Mouse (Mus musculus) olfactory bulb, adult 2 months (tissue): ENCODE measurements around the gene Ryr1. TPM values are rescaled to one million over a fixed set of nuclear protein-coding genes. Genes with fewer than 3 reads are reported as not detected.

ENCODE experiments used
- H3K27ac ChIP-seq: fragments of 200-500 bp; 2 replicates; pipeline ENCODE4 v1.5.1; 2012; ENCODE audit warnings: low read depth, low read length; ENCODE audit not compliant: insufficient read depth
- H3K4me1 ChIP-seq: fragments of 200-500 bp; 2 replicates; pipeline ENCODE4 v1.6.1; 2012; ENCODE audit warnings: low read length; ENCODE audit not compliant: control insufficient read depth, insufficient read depth
- H3K4me3 ChIP-seq: fragments of 200-500 bp; 2 replicates; pipeline ENCODE4 v1.5.1; 2012; ENCODE audit warnings: mild to moderate bottlenecking, low read depth, low read length, moderate library complexity; ENCODE audit not compliant: insufficient read depth
- CTCF ChIP-seq: fragments of 200-500 bp; IDR thresholded peaks from 2 replicates; pipeline ENCODE4 v1.5.1; 2012; ENCODE audit warnings: low read depth, mild to moderate bottlenecking, low read length, moderate library complexity; ENCODE audit not compliant: insufficient read depth
- POLR2A ChIP-seq: fragments of 200-500 bp; IDR thresholded peaks from 2 replicates; pipeline ENCODE4 v1.6.1; 2012; ENCODE audit warnings: mild to moderate bottlenecking, low read depth, low read length, moderate library complexity; ENCODE audit not compliant: insufficient read depth
- whole genome bisulfite sequencing: fragments of 180-500 bp; shearing (Covaris S2); methylation state at CpG from one replicate; pipeline ENCODE4 v1.1.7; 2018; 5-methylcytosine and 5-hydroxymethylcytosine counted together
- polyA plus RNA-seq: library from polyadenylated mRNA; stranded (reverse); fragments of >200 nt; gene quantifications from 2 replicates; pipeline ENCODE4 v1.2.4, GENCODE M21; 2012; ENCODE audit warnings: low replicate concordance; ENCODE audit not compliant: missing spikeins, insufficient read depth, insufficient read length

Ryr1 gene
- polyA plus RNA-seq, 1 experiment = not detected

DNA sequence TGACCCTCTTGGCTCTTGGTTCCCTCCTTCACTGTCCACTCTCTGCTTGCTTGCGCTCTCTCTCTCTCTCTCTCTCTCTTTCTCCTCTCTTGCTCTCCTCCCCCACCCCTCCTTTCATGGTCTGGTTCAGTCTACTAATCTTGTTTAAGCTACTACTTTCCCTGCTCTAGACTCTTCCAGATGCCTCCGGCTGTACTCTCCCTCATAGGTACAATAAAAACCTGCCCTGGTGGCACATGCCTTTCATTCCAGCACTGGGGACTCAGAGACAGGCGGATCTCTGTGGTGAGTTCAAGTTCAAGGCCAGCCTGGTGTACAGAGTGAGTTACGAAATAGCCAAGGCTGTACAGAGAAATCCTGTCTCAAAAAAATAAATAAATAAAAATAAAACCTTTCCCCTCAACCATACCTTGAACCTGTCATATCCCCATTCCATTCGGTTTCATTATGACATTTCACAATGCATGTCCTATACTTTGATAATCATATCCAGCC lies 159.6 kb downstream of the Ryr1 start:
- no peak for TF ChIP-seq CTCF
- no peak for TF ChIP-seq POLR2A
- no peak overlapping the region for H3K27ac ChIP-seq
- 89% methylated on average over 5 of the region's 5 CpGs for WGBS
- H3K4me1 ChIP-seq = peaks cover 2% of the 10 kb centered on the region; the same call in 1 of the 2 replicates
- H3K4me3 ChIP-seq = no peak overlapping the region

- TF ChIP-seq POLR2A (no peak), CTCF (no peak)
Observed at GRCm38 (mm10) chr7:28963399-28963923, 161.5 kb downstream of the Ryr1 start.

GRCm38 (mm10) chr7:28961927-28962670 lies 162.9 kb downstream of the Ryr1 start, which contains the start of gene Actn4:
Gene Actn4, minus strand, starts transcription at chr7:28962340.
- under 1% methylated on average over 76 of the region's 76 CpGs for WGBS
- peak within 1 kb of the TSS; percentile 94 for H3K4me3 ChIP-seq
- peaks cover 11% of the 10 kb centered on the region; the same call in 1 of the 2 replicates for H3K4me1 ChIP-seq
- H3K27ac ChIP-seq = peak within 1 kb of the TSS; percentile 82
- TF ChIP-seq CTCF (no peak), POLR2A (peak; percentile 99)

More at GRCm38 (mm10) chr7:28963399-28963923, 161.5 kb downstream of the Ryr1 start:
- H3K27ac ChIP-seq = no peak overlapping the region
- H3K4me1 ChIP-seq = peaks cover 7% of the 10 kb centered on the region; the same call in 1 of the 2 replicates
- no peak overlapping the region for H3K4me3 ChIP-seq
- 91% methylated on average over 3 of the region's 3 CpGs for WGBS

DNA sequence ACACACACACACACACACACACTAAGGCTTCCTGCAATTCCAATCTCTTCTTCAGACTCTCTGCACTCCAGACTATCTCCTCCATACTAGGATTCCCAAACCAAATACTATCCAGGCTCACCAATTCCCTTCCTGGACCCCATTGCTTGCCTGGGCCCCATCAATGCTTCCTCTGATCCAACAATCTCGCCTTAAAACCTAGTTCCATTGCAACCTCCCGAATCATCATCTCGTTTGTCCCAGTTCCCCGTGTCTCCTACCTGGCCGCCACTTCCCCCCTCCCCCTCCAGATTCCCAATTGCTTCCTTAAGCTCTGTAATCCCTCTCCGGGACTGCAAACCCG lies 163.4 kb downstream of the Ryr1 start:
- under 1% methylated on average over 7 of the region's 7 CpGs for WGBS

DNA sequence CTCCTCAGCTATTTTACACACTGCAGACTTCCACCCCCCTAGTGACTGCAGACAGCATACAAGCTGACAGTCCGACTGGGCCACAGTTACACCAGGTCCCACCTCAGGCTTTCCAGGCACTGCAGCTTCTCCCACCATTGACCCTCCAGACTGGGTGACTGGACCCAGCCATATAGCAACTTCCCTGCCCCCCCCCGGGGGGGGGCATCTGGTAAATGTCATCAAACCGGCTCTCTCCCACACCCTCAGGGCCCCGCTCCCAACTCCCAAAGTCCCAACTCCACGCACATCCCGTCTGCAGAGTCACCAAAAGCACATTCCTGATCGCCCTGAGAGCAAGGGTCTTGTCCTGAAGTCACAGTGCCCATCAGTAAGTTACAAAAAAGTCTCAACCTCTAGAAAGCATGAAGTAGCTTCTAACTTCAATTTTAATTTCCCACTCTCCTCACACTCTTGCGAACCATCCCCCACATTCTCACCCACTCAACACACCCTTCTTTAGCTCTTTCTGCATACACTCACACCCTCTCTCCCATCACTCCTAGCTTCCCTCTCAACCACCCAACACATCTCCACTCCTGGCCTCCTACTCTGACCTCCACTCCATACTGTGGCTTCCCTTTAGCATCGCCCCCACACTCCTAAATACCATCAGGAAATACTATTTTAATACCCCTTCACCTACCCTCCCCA lies 164.5 kb downstream of the Ryr1 start:
- H3K27ac ChIP-seq = no peak overlapping the region
- TF ChIP-seq CTCF (no peak), POLR2A (no peak)
- H3K4me1 ChIP-seq = peaks cover 11% of the 10 kb centered on the region; the same call in 1 of the 2 replicates

More for the DNA sequence above, 163.4 kb downstream of the Ryr1 start:
- Histone ChIP-seq H3K27ac (peak overlapping the region; percentile 77), H3K4me3 (peak overlapping the region; percentile 94), H3K4me1 (peaks cover 11% of the 10 kb centered on the region; the same call in 1 of the 2 replicates)
- TF ChIP-seq CTCF (no peak), POLR2A (no peak)

GRCm38 (mm10) chr7:28959505-28960045 lies 165.4 kb downstream of the Ryr1 start:
- Histone ChIP-seq H3K27ac (no peak overlapping the region), H3K4me1 (peaks cover 11% of the 10 kb centered on the region; the same call in 1 of the 2 replicates), H3K4me3 (peak overlapping the region; percentile 37)
- WGBS = 34% methylated on average over 6 of the region's 6 CpGs
- TF ChIP-seq POLR2A (no peak), CTCF (no peak)

More for the DNA sequence above, 164.5 kb downstream of the Ryr1 start:
- peak overlapping the region; percentile 37 for H3K4me3 ChIP-seq
- WGBS = 24% methylated on average over 9 of the region's 9 CpGs

GRCm38 (mm10) chr7:28958770-28959169 lies 166.2 kb downstream of the Ryr1 start:
- TF ChIP-seq POLR2A (no peak), CTCF (no peak)
- Histone ChIP-seq H3K27ac (no peak overlapping the region), H3K4me1 (peaks cover 14% of the 10 kb centered on the region), H3K4me3 (no peak overlapping the region)
- 71% methylated on average over 1 of the region's 1 CpGs for WGBS

DNA sequence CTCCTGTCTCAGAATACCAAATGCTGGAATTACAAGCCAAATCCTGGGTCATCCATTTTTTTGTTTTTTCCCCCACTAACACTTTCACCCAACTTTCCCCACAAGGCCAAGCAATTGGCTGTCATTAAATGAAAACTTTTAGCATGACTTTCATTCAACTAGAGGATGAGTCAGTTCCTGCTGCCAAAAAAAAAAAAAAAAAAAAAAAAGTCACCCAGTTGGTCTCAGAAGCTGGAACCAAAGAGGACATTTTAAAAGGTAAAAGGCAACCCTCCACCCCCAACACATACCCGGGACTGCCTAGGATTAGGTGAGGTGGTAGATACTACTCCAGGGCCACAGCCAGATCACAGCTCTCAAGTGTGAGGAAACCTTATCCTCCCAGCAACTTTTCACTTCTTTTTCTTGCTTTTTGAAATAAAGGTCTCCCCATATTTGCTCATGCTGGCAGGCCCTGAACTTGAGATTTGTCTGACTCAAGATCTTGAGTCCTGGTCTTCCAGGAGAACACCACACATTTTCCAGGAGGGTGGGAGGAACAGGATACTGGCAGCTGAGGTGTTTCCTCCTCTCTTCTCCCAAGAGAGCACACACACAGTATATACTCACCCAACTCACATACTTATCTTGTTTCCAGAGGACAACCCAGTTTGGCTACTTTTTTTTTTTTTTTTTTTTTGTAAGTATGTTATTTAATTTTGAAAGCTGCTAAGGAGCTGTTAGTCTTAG lies 166.8 kb downstream of the Ryr1 start:
- WGBS = 83% methylated on average over 1 of the region's 1 CpGs
- TF ChIP-seq CTCF (no peak), POLR2A (no peak)
- no peak overlapping the region for H3K27ac ChIP-seq
- no peak overlapping the region for H3K4me3 ChIP-seq
- peaks cover 17% of the 10 kb centered on the region for H3K4me1 ChIP-seq
